Mouse (Mus musculus) retina, embryonic 14.5 days (tissue): Measurements from ENCODE around the gene Btf3l4.
A peak's percentile ranks its signal among the peaks of the same experiment; 100 is the strongest.

Experiments used
- DNase-seq: peaks from one replicate; pipeline ENCODE4 v3.0.0-alpha.2; 2015; ENCODE audit warnings: low spot score

Gene Btf3l4

DNA sequence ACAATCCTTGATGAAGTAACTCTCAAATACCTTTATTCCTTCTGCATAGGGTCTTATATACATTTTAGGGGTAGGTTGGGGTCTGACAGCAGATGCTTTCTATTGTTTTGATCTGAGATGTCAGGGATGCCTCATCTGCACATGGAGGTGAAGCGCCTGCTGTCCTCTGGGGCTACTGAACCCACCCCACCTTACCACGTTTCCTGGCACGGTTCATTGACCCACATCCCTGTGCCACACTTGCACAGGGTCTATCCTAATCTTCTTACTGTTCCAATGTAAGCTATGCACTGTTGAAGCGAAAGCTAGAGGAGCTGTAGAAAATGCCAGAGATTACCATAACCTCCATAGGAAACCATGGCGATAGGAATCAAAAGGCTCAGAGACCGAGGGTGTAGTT, 21.9 kb downstream of the Btf3l4 start:
- DNase-seq, result no peak

DNA sequence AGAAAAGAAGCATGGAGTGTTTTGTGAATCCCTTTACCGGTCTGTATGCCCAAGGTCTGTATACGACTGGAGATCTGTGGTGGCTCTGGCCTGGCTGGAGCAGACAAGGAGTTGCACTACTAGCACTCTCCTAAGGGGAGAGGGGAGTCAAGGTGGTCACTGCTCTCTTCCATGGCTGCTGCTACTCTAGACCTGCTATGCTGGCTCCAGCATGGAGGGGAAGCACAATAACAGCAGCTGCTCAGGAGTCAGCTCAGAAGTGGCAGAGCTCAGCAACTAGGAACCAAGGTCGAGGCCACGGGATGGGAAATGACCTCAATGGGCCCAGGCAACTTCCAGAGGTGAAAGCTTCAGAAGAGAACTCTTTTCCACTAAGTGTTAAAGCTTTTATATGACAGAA, 22.3 kb downstream of the Btf3l4 start:
- DNase-seq, result no peak

DNA sequence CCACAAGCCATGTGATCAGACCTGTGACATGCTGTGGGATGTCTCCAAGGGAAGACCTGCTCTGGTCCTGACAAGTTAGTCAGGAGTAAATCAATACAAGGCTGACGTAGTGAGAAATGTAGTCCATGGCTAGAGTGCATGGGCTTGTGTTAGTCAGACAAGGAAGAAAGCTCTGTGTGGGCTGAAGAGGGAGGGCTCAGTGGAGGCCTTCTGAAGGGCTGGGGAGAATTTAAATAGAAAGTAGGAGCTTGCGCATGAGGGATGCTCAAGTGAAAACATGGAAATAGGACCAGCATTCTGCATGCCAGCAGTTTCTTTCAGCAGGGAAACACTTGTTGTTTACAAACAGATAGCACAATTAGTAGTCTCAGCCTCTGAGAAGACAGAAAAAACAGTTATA, 29.9 kb downstream of the Btf3l4 start:
- no peak for DNase-seq

- DNase-seq, result peak; percentile 85
Measured at GRCm38 (mm10) chr4:108798083-108798830, 35.2 kb downstream of the Btf3l4 start.

DNA sequence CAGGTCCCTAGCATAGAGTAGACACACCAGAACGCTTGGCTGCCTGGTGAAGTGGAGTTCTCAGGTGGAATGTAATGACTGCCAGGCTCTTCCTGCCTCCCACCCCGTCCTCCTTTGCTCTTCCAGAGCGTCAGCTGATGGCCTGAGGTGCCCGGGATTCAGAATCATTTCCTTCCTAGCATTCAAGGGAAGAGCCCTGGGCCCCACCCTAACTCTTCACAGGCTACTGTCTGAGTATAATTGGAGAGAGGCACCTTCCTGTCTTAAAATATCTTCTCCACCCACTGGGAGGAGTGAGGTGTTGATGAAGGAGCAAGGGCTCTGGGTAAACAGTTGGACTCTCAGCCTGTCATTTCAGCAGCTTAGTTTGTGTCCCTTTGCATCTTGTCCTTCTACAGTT, 36.7 kb downstream of the Btf3l4 start:
- no peak for DNase-seq

DNA sequence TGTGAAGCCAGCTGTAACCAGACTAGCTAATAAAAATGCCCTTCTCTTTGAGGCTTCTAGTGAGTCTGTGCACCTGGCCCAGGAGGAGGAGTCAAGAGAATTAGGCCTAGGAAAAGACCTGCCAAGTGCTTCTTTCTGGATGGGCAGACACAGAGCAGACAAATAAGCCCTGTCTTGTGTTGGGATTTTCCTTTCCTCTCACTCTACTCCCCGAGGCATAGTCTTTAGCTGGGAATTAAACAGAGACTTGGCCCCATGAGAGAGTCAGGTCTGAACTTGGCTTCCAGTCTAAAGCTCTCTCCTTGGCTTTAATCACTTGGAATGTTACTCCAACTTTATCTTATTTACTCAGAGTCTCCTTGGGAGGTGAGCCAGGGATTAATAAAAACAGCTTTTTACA, 39.5 kb downstream of the Btf3l4 start:
- DNase-seq, result no peak

DNA sequence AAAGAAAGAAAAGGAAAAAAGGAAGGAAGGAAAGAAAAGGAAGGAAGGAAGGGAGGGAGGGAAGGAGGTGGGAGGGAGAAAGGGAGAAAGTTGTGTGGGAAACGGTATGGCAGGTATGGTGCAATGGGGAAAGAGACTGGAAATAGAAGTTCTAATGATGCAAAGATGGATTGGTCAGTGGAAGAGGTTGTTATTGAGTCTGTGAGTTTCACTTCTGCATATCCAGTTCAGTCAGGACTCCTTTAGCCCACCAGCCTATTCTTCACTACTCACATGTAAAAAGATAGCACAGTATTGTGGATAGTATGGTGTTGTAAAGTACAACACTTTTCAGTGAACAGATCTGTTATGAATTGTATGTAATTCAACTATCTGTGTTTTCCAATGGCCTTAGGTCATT, 42.9 kb downstream of the Btf3l4 start:
- DNase-seq, result no peak

DNA sequence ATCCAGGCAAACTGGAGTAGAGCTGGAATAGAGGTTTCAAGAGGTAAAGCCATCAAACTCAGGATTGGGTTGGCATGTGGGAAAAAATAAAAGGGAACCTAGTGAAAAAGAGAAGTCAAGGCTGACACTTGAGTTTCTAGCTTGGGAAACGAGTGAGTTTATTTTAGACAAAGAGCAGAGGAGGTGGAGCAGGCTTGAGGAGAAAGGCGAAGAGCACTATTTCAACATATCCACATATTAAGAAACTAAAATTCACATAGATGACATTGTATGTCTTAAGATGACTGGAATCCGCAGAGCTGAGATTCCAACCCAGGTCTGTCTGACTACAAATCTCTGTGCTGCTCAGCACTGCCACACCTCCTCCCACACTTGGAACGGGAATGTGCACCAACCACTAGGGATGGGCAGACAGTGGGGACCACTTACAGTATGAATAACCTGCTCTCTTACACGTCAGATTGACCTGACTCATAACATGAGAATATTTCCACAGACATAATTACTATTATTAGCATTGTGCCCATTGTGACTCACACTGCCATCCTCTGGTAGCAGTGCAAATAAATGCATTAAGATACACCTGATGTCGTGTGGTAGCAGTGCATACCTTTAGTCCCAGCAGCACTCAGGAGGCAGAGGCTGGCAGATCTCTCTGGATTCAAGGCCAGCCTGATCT, 44.0 kb downstream of the Btf3l4 start:
- no peak for DNase-seq

GRCm38 (mm10) chr4:108782421-108783085, 50.9 kb downstream of the Btf3l4 start:
- DNase-seq, result no peak

DNA sequence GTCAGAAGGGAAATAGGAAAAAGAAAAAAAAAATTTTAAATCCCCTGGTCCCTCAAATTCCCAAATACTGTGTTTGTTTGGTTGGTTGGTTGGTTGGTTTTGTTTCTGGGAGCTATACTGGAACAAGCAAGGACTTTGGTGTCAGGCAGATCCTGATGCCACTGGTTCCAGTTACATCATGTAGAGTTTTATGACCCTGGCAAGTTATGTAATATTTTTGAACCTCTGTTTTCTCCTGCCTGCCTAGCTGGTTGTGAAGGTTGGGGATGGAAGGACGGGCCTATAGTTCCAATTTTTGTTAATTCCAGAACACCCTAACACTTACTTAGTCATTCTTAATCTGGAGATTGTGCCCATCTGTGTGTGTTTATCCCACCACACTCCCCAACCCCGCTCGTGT, 51.8 kb downstream of the Btf3l4 start:
- no peak for DNase-seq

- DNase-seq, result no peak
Measured at GRCm38 (mm10) chr4:108780864-108781205, 52.6 kb downstream of the Btf3l4 start.

DNA sequence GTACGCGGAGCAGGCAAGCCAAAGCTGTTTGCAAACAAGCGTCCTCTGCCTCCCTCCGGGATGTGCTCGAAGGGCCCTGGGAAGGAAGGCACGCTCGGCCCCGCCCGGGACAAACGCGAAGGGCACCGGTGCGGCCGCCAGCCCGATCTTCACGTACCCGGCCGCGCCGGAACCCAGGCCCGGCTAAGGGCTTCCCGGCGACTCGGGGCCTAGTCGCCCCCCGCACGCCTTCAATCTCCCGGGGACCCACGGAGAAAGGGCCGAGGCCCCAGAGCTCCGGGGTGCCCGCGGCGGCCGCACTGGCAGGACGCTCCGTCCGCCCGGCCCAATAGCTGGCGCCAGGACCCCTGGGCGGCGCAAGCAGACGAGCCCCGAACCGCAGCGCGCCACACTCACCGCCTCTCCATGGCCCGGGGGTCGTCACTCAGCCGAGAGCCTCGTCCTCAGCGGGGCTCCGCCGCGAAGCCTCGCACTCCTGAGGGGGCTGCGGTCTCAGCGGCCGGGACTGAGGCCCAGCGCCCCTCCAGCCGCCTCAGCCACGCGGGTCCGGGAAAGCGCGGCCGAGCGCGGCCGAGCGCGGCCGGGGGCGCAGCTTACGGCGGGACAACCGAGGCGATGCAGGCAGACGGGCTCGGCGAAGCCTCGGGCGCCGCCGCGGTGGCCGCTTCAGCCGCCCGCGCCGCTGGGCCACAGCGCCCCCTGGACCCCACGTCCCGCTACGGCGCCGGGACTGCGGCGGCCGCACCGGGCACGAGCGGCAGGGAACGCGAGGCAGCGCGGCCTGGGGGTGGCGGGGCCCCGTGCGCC, 53.2 kb downstream of the Btf3l4 start, which contains the start of gene Zfyve9:
Zfyve9 (minus strand) TSS at position 742 of the 807 bp plus-strand sequence.
- DNase-seq, result peak; percentile 85

DNA sequence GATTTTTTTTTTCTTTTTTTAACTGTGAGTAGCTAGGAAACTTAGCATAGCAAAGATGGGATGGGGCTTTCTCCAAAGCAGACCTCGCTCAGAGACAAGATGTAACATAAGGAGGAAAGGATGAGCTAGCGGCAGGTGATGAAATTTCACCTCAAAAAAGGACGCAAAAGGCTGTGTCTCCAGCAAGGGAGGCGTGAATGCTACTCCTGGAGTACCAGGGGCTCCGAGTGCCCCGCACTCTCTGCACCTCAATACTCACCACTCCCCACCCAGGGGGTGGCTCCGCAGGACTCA, 53.7 kb downstream of the Btf3l4 start:
- DNase-seq, result peak; percentile 62

- DNase-seq, result no peak
Measured at GRCm38 (mm10) chr4:108768527-108768926, 64.9 kb downstream of the Btf3l4 start.
